Mouse (Mus musculus) embryonic facial prominence, embryonic 15.5 days (tissue): ENCODE results near the gene Taz. TPM values are rescaled to one million over a fixed set of nuclear protein-coding genes. Genes with fewer than 3 reads are reported as not detected.

Experiments used
- ATAC-seq: fragments of 200-750 bp; cut with Nextera tagmentation; 2 replicates; pipeline ENCODE4 v1.8.0; 2017; ENCODE audit warnings: low read depth, moderate TSS enrichment; ENCODE audit not compliant: insufficient number of reproducible peaks, low FRiP score, low TSS enrichment
- H3K27ac ChIP-seq: fragments of 300-500 bp; sonication (generic); replicated peaks from 2 replicates; pipeline ENCODE4 v1.5.1; 2015; ENCODE audit warnings: mild to moderate bottlenecking, inconsistent platforms
- H3K27me3 ChIP-seq: fragments of 300-500 bp; sonication (generic); 2 replicates; pipeline ENCODE4 v1.6.1; 2015; ENCODE audit warnings: inconsistent platforms
- H3K36me3 ChIP-seq: fragments of 300-500 bp; sonication (generic); 2 replicates; pipeline ENCODE4 v1.6.1; 2015; ENCODE audit warnings: mild to moderate bottlenecking, inconsistent platforms
- H3K4me1 ChIP-seq: fragments of 300-500 bp; sonication (generic); 2 replicates; pipeline ENCODE4 v1.6.1; 2015; ENCODE audit warnings: inconsistent platforms
- H3K4me2 ChIP-seq: fragments of 300-500 bp; sonication (generic); replicated peaks from 2 replicates; pipeline ENCODE4 v1.6.1; 2015; ENCODE audit warnings: mild to moderate bottlenecking, inconsistent platforms
- H3K4me3 ChIP-seq: fragments of 300-500 bp; sonication (generic); replicated peaks from 2 replicates; pipeline ENCODE4 v1.5.1; 2015; ENCODE audit warnings: mild to moderate bottlenecking, inconsistent platforms
- H3K9ac ChIP-seq: fragments of 300-500 bp; sonication (generic); 2 replicates; pipeline ENCODE4 v1.6.1; 2015; ENCODE audit warnings: inconsistent platforms
- H3K9me3 ChIP-seq: fragments of 300-500 bp; sonication (generic); replicated peaks from 2 replicates; pipeline ENCODE4 v1.6.1; 2016; ENCODE audit warnings: inconsistent platforms
- WGBS: fragments of 180-500 bp; shearing (Covaris S2); methylation state at CpG from one replicate; pipeline ENCODE4 v1.1.7; 2015; 5-methylcytosine and 5-hydroxymethylcytosine counted together
- polyA plus RNA-seq: library from polyadenylated mRNA; unstranded; fragments of >200 nt; fragmentation: Nextera tagmentation; extraction: Ambion mirVana; gene quantifications from 2 replicates; pipeline ENCODE4 v1.2.1, GENCODE M21; 2015

Taz gene
- 98.0 and 103 TPM in 2 replicates for polyA plus RNA-seq

DNA sequence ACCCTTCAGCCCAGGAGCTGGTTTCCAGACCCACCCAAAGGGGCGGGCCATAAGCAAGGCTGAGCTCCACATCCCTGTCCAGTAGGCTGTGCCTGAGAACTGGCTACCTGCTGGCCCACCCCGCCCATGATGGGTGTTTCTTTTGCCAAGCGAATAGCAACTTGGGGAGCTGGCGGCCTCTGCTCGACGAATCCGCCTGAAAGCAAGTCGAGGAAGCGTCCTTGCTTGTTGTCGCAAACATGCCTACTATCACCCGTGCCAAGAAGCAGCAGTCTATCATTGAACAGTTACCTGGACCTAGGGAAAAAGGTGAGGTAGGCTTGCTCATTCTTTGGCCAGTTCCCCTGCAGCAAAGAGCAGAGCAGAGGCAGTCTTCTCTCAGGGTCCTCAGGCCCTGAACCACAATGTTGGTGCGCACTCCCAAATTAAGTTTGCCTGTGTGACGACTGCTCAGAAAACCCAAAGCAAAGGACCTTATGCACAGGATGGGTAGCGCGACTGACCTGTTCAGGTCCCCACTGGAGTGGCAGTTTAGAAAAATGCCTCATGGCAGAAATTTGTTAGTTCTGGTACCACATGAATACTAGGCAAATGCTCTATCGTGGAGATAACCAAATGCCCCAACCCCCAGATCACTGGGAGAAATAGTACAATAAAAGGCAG is at the start of gene Taz, which contains the start of gene Dnase1l1:
Gene Taz, plus strand, starts transcription at position 181 of the 663 bp plus-strand sequence.
Gene Dnase1l1, minus strand, starts transcription at position 606 of the 663 bp plus-strand sequence.
- Histone ChIP-seq H3K4me1 (peaks cover 7% of the 10 kb centered on the region; the same call in 1 of the 2 replicates), H3K9me3 (no peaks in the 10 kb centered on the region), H3K27ac (peak within 1 kb of the TSS; percentile 91), H3K36me3 (no peaks in the 10 kb centered on the region), H3K27me3 (no peaks in the 10 kb centered on the region), H3K9ac (peak within 1 kb of the TSS; percentile 57), H3K4me3 (peak within 1 kb of the TSS; percentile 59), H3K4me2 (peak within 1 kb of the TSS; percentile 62)
- ATAC-seq = peak; percentile 91
- 12% methylated on average over 16 of the region's 16 CpGs for WGBS

- Histone ChIP-seq H3K4me1 (no peaks in the 10 kb centered on the region), H3K27ac (no peak overlapping the region), H3K9me3 (no peaks in the 10 kb centered on the region), H3K9ac (no peak overlapping the region), H3K36me3 (peaks cover 85% of the 10 kb centered on the region), H3K27me3 (no peaks in the 10 kb centered on the region), H3K4me2 (no peak overlapping the region), H3K4me3 (no peak overlapping the region)
- ATAC-seq = no peak
- WGBS = 88% methylated on average over 5 of the region's 5 CpGs
Observed at GRCm38 (mm10) chrX:74233196-74233595, 48.5 kb upstream of the Taz start.

DNA sequence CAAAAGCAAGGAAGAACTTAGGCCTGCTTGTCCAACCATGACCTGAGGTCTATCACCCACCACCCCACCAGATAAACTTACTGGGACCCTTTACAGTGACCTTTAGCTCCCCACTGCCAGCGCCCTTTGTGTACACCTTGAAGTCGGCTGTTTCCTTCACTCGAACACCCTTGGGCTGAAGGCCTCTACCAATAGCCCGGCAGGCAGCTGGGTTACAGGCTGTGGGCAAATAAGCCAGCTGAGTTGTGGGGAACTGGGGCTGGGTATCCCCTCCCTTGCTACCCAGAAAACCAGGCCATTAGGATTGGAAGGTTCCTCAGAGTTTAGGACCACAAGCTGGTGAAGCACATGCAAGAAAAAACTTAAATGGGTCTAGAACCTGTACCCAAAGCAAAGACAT is 41.4 kb upstream of the Taz start:
- Histone ChIP-seq H3K36me3 (peaks cover 71% of the 10 kb centered on the region), H3K4me2 (no peak overlapping the region), H3K9me3 (no peaks in the 10 kb centered on the region), H3K9ac (no peak overlapping the region), H3K27me3 (no peaks in the 10 kb centered on the region), H3K4me3 (no peak overlapping the region), H3K4me1 (peaks cover 4% of the 10 kb centered on the region; the same call in 1 of the 2 replicates), H3K27ac (no peak overlapping the region)
- WGBS = 87% methylated on average over 4 of the region's 4 CpGs
- ATAC-seq = no peak

GRCm38 (mm10) chrX:74243396-74243795 is 38.3 kb upstream of the Taz start:
- Histone ChIP-seq H3K9ac (no peak overlapping the region), H3K4me1 (peaks cover 4% of the 10 kb centered on the region; the same call in 1 of the 2 replicates), H3K4me3 (peak overlapping the region; percentile 54), H3K36me3 (peaks cover 47% of the 10 kb centered on the region), H3K27me3 (no peaks in the 10 kb centered on the region), H3K9me3 (no peaks in the 10 kb centered on the region), H3K4me2 (peak overlapping the region; percentile 51), H3K27ac (no peak overlapping the region; the same call in 1 of the 2 replicates)
- ATAC-seq = no peak
- WGBS = 79% methylated on average over 2 of the region's 2 CpGs

DNA sequence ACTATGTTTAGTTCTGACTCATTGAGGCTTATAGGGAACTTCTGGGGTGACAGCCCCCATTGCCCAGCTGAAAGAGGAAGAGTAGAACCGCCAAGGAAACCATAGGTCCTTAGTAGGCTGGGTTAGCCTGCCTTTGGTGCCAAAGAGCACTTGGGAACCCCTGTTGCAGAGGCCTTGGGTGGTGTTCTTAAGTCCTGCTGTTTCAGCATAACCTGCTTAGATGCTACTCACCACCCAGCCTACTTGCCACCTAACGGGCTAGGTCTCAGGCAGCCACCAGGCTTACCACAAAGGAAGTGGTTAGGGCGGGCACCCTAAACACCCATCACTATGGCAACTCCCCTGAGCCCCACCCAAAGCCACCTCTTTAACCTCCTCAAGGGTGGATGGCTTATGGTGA is 37.9 kb upstream of the Taz start:
- H3K4me1 ChIP-seq = peaks cover 4% of the 10 kb centered on the region; the same call in 1 of the 2 replicates
- H3K9ac ChIP-seq = peak overlapping the region; percentile 6; the same call in 1 of the 2 replicates
- H3K27ac ChIP-seq = no peak overlapping the region; the same call in 1 of the 2 replicates
- WGBS = 44% methylated on average over 3 of the region's 3 CpGs
- no peaks in the 10 kb centered on the region for H3K27me3 ChIP-seq
- peak overlapping the region; percentile 51 for H3K4me2 ChIP-seq
- no peaks in the 10 kb centered on the region for H3K9me3 ChIP-seq
- H3K4me3 ChIP-seq = peak overlapping the region; percentile 54
- H3K36me3 ChIP-seq = peaks cover 43% of the 10 kb centered on the region
- no peak for ATAC-seq

DNA sequence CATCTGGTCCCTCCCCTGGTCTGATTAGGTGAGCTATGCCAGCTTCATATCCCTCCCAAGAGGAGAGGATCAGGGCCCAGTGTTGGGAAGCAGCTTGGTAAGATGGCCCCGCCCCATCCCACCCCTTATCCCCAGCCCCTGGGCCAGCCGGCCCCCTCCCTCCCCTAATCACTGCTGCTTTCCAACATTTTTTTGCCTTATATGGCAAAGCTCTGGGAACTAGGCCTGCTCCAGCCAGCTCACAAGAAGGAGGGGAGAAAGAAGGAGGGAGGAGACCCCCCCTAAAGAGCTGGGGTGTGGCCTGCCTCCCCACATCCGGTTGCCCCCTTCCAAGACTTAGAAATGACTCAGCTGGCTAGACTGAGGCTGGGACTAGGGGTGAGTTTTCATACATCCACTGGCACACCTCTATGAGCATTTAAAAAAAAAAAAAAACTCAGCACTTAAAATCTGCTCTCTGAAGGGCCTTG is 37.1 kb upstream of the Taz start:
- Histone ChIP-seq H3K4me1 (peaks cover 9% of the 10 kb centered on the region; the same call in 1 of the 2 replicates), H3K9ac (peak overlapping the region; percentile 6; the same call in 1 of the 2 replicates), H3K9me3 (no peaks in the 10 kb centered on the region), H3K27me3 (no peaks in the 10 kb centered on the region), H3K4me3 (peak overlapping the region; percentile 54), H3K27ac (peak overlapping the region; percentile 88), H3K36me3 (peaks cover 34% of the 10 kb centered on the region), H3K4me2 (peak overlapping the region; percentile 51)
- WGBS = 9% methylated on average over 3 of the region's 3 CpGs
- ATAC-seq = peak; percentile 74

- Histone ChIP-seq H3K4me3 (peak overlapping the region; percentile 54), H3K9me3 (no peaks in the 10 kb centered on the region), H3K4me2 (peak overlapping the region; percentile 51), H3K27ac (peak overlapping the region; percentile 88), H3K36me3 (peaks cover 30% of the 10 kb centered on the region), H3K4me1 (peaks cover 9% of the 10 kb centered on the region; the same call in 1 of the 2 replicates), H3K27me3 (no peaks in the 10 kb centered on the region), H3K9ac (peak overlapping the region; percentile 58; the same call in 1 of the 2 replicates)
- ATAC-seq = no peak
- WGBS = 25% methylated on average over 1 of the region's 1 CpGs
Observed at GRCm38 (mm10) chrX:74245107-74245506, 36.6 kb upstream of the Taz start.

- peak; percentile 51; the same call in 1 of the 2 replicates for ATAC-seq
Observed at GRCm38 (mm10) chrX:74245687-74246086, 36.0 kb upstream of the Taz start.

DNA sequence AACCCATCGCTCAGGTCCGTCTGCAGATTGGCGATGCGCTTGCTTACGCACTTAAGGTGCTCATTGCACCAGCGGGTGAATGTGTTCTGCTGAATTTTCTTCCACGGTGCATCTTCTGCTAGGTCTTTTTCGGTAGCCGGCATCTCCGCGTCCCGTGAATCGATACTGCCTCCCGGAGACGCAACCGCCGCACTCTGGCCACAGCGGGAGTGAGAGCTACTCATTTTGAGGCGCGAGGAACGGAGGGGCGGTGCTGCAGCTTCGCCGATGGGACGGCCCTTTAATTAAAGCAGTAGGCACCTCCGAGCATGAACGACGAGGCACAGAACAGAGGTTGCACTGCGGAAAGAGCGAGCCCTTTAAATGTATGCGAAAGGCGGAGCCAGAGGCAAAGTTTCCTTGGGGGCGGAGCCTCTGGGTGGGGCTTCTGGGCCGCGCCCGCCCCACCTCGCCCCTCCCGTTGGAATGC is 35.5 kb upstream of the Taz start:
- Histone ChIP-seq H3K27ac (peak overlapping the region; percentile 88), H3K4me1 (peaks cover 9% of the 10 kb centered on the region; the same call in 1 of the 2 replicates), H3K36me3 (peaks cover 18% of the 10 kb centered on the region), H3K9ac (peak overlapping the region; percentile 58), H3K4me3 (peak overlapping the region; percentile 54), H3K27me3 (no peaks in the 10 kb centered on the region), H3K4me2 (peak overlapping the region; percentile 51), H3K9me3 (no peaks in the 10 kb centered on the region)
- peak; percentile 89 for ATAC-seq
- 19% methylated on average over 38 of the region's 38 CpGs for WGBS

More at GRCm38 (mm10) chrX:74245687-74246086, 36.0 kb upstream of the Taz start:
- 25% methylated on average over 21 of the region's 21 CpGs for WGBS
- Histone ChIP-seq H3K9ac (peak overlapping the region; percentile 58), H3K27ac (peak overlapping the region; percentile 88), H3K9me3 (no peaks in the 10 kb centered on the region), H3K4me2 (peak overlapping the region; percentile 51), H3K4me1 (peaks cover 9% of the 10 kb centered on the region; the same call in 1 of the 2 replicates), H3K27me3 (no peaks in the 10 kb centered on the region), H3K36me3 (peaks cover 24% of the 10 kb centered on the region), H3K4me3 (peak overlapping the region; percentile 54)

DNA sequence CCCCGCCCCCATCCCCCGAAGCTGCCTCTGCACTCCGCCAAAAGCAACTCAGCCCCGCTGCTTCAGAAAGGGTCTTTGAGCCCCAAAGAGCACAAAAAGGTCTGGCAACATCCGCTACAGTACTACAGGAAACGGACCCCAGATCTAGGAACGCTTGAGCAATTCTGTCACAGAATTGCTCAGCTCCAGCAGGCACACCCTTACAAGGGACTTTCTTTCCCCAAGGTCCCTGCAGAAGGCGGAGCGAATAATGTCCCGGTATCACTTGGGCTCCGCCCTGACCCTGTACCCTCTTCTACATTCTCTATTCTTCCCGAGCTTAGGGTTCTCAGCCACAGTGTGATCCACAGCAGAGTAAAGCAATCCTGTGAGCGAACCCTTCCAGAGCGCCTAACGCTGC is 35.0 kb upstream of the Taz start:
- Histone ChIP-seq H3K4me3 (peak overlapping the region; percentile 54), H3K27me3 (no peaks in the 10 kb centered on the region), H3K36me3 (peaks cover 14% of the 10 kb centered on the region), H3K9ac (peak overlapping the region; percentile 35; the same call in 1 of the 2 replicates), H3K4me2 (peak overlapping the region; percentile 47), H3K4me1 (peaks cover 9% of the 10 kb centered on the region; the same call in 1 of the 2 replicates), H3K9me3 (no peaks in the 10 kb centered on the region), H3K27ac (peak overlapping the region; percentile 88)
- WGBS = 21% methylated on average over 15 of the region's 15 CpGs
- ATAC-seq = peak; percentile 9; the same call in 1 of the 2 replicates

DNA sequence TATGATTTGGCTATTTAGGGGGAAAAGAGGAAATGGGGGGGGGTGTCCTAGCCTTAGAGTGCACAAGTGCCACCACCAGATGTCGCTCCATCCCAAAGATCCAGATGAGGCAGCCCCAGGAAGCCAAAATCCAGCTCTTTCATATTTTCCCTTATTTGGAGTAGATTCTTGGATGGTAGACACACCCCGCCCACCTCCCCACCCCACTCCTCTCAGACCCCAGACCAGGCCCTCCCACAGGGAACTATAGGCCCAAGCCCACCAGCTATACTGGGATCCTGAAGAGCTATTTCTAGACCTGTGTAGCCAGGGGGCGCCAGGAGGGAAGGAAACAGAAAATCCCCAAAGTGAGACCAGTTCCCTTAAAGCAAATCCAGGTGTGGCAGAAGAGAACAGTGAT is 33.1 kb upstream of the Taz start:
- Histone ChIP-seq H3K9ac (no peak overlapping the region), H3K9me3 (no peaks in the 10 kb centered on the region), H3K36me3 (no peaks in the 10 kb centered on the region), H3K4me1 (0 out of 2 replicates have a peak, but pooled peaks cover 9% of the 10 kb centered on the region), H3K27me3 (no peaks in the 10 kb centered on the region), H3K4me3 (peak overlapping the region; percentile 46), H3K4me2 (peak overlapping the region; percentile 59), H3K27ac (peak overlapping the region; percentile 72)
- WGBS = 10% methylated on average over 3 of the region's 3 CpGs
- ATAC-seq = peak; percentile 35; the same call in 1 of the 2 replicates
